Mouse (Mus musculus) stomach, embryonic 15.5 days (tissue): ENCODE measurements around the gene Haus7. TPM values are rescaled to one million over a fixed set of nuclear protein-coding genes. Genes with fewer than 3 reads are reported as not detected.

Experiments
- polyA plus RNA-seq: library from polyadenylated mRNA; unstranded; fragments of >200 nt; fragmentation: Nextera tagmentation; extraction: Ambion mirVana; gene quantifications from 2 replicates; pipeline ENCODE4 v1.2.1, GENCODE M21; 2015

The Haus7 gene
- polyA plus RNA-seq, 1 experiment from 2014 or later, result 58.7 TPM

Other genes starting within 250 kb of the Haus7 start
- 1.1 and 1.6 TPM in 2 replicates for gene Xlr4b, start 244.7 kb downstream of the Haus7 start, polyA plus RNA-seq
- gene F8a, start 230.8 kb downstream of the Haus7 start, polyA plus RNA-seq, result 16.8 and 17.5 TPM in 2 replicates
- 0.30 and 0.81 TPM in 2 replicates for gene Xlr4c, start 215.9 kb downstream of the Haus7 start, polyA plus RNA-seq
- not detected in 2 replicates for gene Xlr3c, start 193.7 kb downstream of the Haus7 start, polyA plus RNA-seq
- not detected in 2 replicates for gene Xlr5a, start 166.1 kb downstream of the Haus7 start, polyA plus RNA-seq
- gene Xlr5c, start 166.1 kb downstream of the Haus7 start, polyA plus RNA-seq, result not detected in 2 replicates
- not detected in 2 replicates for gene Gm45015, start 122.2 kb downstream of the Haus7 start, polyA plus RNA-seq
- gene Zfp275, start 116.4 kb downstream of the Haus7 start, polyA plus RNA-seq, result 11.2 and 11.8 TPM in 2 replicates
- not detected in 2 replicates for gene Gm18336, start 60.3 kb downstream of the Haus7 start, polyA plus RNA-seq
- gene Zfp92, start 47.9 kb downstream of the Haus7 start, polyA plus RNA-seq, result 0.21 and 0.40 TPM in 2 replicates
- gene Trex2, start 23.7 kb downstream of the Haus7 start, polyA plus RNA-seq, result 1.2 and 3.9 TPM in 2 replicates
- gene Bgn, start 24.6 kb upstream of the Haus7 start, polyA plus RNA-seq, result 64.8 and 75.2 TPM in 2 replicates
- 0.19 and 0.31 TPM in 2 replicates for gene Atp2b3, start 44.0 kb upstream of the Haus7 start, polyA plus RNA-seq
- gene Dusp9, start 180.4 kb upstream of the Haus7 start, polyA plus RNA-seq, result 15.0 and 16.9 TPM in 2 replicates
- gene Pnck, start 201.1 kb upstream of the Haus7 start, polyA plus RNA-seq, result 17.7 and 20.4 TPM in 2 replicates
- 6.8 and 7.1 TPM in 2 replicates for gene Slc6a8, start 214.1 kb upstream of the Haus7 start, polyA plus RNA-seq